Mouse (Mus musculus): ENCODE measurements around the gene Rnf187. TPM values are rescaled to one million over a fixed set of nuclear protein-coding genes. Genes with fewer than 3 reads are reported as not detected.

Rnf187 gene
- 269 and 275 TPM in 2 replicates for polyA plus RNA-seq (2014; fragmentation: Nextera tagmentation; extraction: Ambion mirVana)

DNA sequence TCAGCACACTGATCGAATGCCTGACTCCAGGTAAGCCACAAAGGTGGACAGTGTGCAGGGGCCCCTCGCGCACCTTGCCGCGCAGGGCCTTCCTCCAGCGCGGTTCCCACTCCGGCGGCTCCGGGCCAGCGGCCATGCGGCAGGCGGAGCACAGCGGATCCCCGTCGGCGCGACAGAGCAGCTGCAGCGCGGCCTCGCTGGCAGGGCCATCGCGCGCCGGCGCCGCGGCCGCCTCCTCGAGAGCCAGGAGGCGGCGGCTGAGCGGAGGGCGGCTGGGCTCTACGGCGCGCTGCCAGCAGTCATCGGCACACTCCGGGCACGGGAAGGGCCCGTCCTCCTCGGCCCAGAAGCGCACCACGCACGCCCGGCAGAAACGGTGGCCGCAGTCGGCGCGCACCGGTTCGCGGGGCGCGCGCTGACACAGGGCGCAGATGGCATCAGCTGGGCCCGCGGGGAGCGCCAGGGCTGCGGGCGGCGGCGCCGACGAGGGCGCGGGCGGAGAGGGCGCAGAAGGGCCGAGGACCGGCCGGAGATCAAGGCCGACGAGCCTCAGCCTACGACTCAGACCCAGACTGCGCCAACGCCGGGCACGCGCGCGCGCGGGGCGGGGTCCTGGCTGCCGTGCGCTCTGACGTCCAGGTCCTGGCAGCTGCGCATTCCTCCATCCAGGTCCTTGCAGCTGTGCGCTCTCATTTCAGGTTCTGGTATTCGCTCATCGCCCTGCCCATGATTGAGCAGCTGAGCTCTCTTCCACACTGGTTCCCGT is at the start of gene Rnf187:
TSS of gene Rnf187 (minus strand) at position 595 of the 766 bp plus-strand sequence.
- peak; percentile 92 for ATAC-seq (ENCODE audit: insufficient number of reproducible peaks, low FRiP score, low TSS enrichment, low read depth)
- WGBS = under 1% methylated on average over 90 of the region's 95 CpGs

DNA sequence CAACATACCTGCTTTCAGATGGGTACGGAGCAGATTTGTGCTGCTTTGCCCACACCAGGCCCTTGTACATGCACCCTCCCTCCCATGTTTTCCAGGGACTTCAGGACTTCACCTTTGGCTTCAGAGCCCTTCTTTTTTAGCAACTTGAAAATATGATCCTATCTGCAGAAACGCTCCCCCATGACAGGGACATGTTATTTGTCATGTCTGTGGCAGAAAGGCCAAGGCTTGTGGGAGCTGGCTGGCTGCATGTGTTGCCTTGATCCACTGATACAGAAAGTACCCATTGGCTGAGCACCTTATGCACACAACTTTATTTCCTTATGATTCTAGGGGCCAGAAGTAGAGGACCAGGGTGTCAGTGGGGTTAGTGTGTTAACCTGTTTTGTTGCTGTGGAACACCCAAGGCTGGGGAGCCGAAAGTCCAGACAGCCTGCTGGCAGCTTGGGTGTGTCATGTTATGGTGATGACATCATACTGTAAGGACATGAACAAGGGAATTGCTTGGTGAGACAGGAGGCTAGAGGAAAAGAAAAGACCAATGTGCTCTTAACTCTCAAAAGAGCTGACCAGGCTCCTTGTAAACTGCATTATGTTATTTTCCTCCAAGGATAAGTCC is 46.7 kb upstream of the Rnf187 start:
- Histone ChIP-seq H3K9me3 (ENCODE audit: control insufficient read depth, low read length) (no peaks in the 10 kb centered on the region), H3K4me1 (ENCODE audit: control insufficient read depth, insufficient read depth, low read length) (no peaks in the 10 kb centered on the region), H3K9ac (ENCODE audit: low read length) (no peak overlapping the region), H3K4me3 (ENCODE audit: low read depth, low read length) (no peak overlapping the region), H3K4me2 (ENCODE audit: low read depth, severe bottlenecking) (no peak overlapping the region), H3K36me3 (ENCODE audit: control insufficient read depth, insufficient read depth, low read length) (peaks cover 16% of the 10 kb centered on the region), H3K27me3 (ENCODE audit: control insufficient read depth, insufficient read depth, low read length) (no peaks in the 10 kb centered on the region), H3K27ac (replicated peaks; ENCODE audit: low read depth, low read length) (no peak overlapping the region)
- 93% methylated on average over 3 of the region's 3 CpGs for WGBS
- ATAC-seq (ENCODE audit: insufficient number of reproducible peaks, low FRiP score, low TSS enrichment, low read depth) = no peak
- no peak for DNase-seq (ENCODE audit: low spot score)

More for the DNA sequence above, at the start of gene Rnf187:
- DNase-seq (ENCODE audit: low spot score) = peak; percentile 96
- peaks cover 6% of the 10 kb centered on the region for H3K4me1 ChIP-seq (ENCODE audit: control insufficient read depth, insufficient read depth, low read length)
- H3K9ac ChIP-seq (ENCODE audit: low read length) = peak within 1 kb of the TSS; percentile 89
- peaks cover 3% of the 10 kb centered on the region; the same call in 1 of the 2 replicates for H3K36me3 ChIP-seq (ENCODE audit: control insufficient read depth, insufficient read depth, low read length)
- H3K9me3 ChIP-seq (ENCODE audit: control insufficient read depth, low read length) = no peaks in the 10 kb centered on the region
- H3K27me3 ChIP-seq (ENCODE audit: control insufficient read depth, insufficient read depth, low read length) = no peaks in the 10 kb centered on the region
- peak within 1 kb of the TSS; percentile 89 for H3K4me3 ChIP-seq (ENCODE audit: low read depth, low read length)
- H3K4me2 ChIP-seq (ENCODE audit: low read depth, severe bottlenecking) = peak within 1 kb of the TSS; percentile 92
- H3K27ac ChIP-seq (replicated peaks; ENCODE audit: low read depth, low read length) = peak within 1 kb of the TSS; percentile 72

DNA sequence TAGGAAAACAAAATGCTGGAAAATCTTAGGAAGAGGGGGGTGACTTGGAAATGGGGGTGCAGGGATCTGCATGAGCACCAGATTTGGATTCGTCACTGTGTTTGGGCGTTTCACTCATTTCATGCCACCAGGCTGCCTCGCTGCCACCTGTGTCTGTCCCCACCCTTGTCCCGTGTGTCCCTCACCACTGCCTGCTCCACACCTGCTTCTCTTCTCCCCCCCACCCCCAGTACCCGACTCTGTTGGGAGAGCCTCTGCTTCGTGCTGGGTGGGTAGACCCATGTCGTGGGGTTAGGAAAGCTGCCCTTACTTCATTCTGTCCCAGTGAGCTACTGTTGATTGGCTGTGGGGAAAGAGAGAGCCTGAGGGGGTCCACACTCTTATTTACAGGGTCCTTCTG is 45.9 kb upstream of the Rnf187 start:
- H3K4me1 ChIP-seq (ENCODE audit: control insufficient read depth, insufficient read depth, low read length) = peaks cover 7% of the 10 kb centered on the region
- no peak overlapping the region for H3K4me3 ChIP-seq (ENCODE audit: low read depth, low read length)
- ATAC-seq (ENCODE audit: insufficient number of reproducible peaks, low FRiP score, low TSS enrichment, low read depth) = no peak
- H3K4me2 ChIP-seq (ENCODE audit: low read depth, severe bottlenecking) = no peak overlapping the region
- no peaks in the 10 kb centered on the region for H3K9me3 ChIP-seq (ENCODE audit: control insufficient read depth, low read length)
- peaks cover 16% of the 10 kb centered on the region for H3K36me3 ChIP-seq (ENCODE audit: control insufficient read depth, insufficient read depth, low read length)
- H3K9ac ChIP-seq (ENCODE audit: low read length) = no peak overlapping the region
- DNase-seq (ENCODE audit: low spot score) = no peak
- no peaks in the 10 kb centered on the region for H3K27me3 ChIP-seq (ENCODE audit: control insufficient read depth, insufficient read depth, low read length)
- H3K27ac ChIP-seq (replicated peaks; ENCODE audit: low read depth, low read length) = no peak overlapping the region
- 93% methylated on average over 7 of the region's 7 CpGs for WGBS

DNA sequence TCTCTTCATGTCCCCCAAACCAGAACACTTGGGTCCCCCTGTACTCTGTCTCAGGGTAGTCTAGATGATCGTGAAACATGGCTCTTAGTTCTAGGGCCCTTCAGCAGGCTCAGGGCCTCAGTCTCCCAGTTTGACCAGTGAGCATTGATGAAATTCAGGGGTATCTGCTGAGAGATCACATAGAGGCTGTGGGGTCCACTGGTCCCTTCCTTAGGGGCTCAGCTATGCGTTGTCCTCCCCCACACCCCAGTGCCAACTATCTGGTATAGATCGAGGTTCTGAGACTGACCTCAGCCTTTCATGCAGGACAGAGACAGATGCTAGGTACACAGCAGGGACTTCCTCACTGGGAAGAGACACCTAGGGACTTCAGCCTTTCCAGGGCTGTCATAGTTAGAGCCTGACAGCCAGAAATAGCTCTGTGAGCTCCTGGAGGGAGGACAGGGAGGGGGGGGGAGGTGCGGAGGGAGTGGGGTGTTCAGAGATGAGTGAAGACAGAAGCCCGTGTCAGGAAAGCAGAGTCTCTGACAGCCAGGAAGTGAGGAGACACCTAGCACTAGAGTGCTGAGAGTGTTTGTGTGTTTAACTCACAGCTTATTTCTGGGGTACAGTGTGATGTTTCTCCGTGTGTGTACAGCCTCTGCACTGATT is 45.1 kb upstream of the Rnf187 start:
- peaks cover 15% of the 10 kb centered on the region for H3K4me1 ChIP-seq (ENCODE audit: control insufficient read depth, insufficient read depth, low read length)
- WGBS = 90% methylated on average over 6 of the region's 6 CpGs
- no peak overlapping the region for H3K27ac ChIP-seq (replicated peaks; ENCODE audit: low read depth, low read length)
- peaks cover 14% of the 10 kb centered on the region for H3K36me3 ChIP-seq (ENCODE audit: control insufficient read depth, insufficient read depth, low read length)
- ATAC-seq (ENCODE audit: insufficient number of reproducible peaks, low FRiP score, low TSS enrichment, low read depth) = no peak
- H3K9me3 ChIP-seq (ENCODE audit: control insufficient read depth, low read length) = no peaks in the 10 kb centered on the region
- no peak overlapping the region for H3K9ac ChIP-seq (ENCODE audit: low read length)
- no peaks in the 10 kb centered on the region for H3K27me3 ChIP-seq (ENCODE audit: control insufficient read depth, insufficient read depth, low read length)
- H3K4me3 ChIP-seq (ENCODE audit: low read depth, low read length) = no peak overlapping the region
- DNase-seq (ENCODE audit: low spot score) = no peak
- no peak overlapping the region for H3K4me2 ChIP-seq (ENCODE audit: low read depth, severe bottlenecking)

DNA sequence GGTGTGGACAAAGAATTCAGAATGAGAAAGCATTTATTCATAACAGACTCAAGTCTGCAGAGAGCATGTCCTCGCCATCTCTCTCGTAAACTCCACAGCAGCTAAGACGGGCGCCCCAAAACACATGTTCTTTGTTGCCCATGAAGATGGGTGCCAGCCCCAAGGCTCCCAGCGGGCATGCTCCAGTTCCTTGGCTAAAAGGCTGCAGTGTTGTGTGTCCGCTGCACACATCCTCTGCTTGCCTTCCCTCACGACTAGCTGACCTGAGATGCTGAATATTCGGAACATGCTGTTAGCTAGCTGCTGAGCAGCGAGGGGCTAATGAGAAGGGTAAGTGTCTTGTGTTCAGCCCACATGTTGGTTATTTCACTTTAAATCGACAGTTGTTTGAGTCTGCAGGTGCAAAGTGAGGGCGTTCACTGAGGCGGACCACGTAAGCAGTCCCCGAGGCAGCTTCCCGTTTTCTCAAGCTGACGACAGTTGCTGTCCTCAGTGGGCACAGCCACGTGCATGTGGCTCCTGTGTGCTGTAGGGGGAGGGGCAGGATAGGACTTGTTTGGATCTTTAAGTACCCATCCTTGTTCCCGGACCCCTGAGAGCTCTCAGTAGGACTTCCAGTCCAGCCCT is 43.9 kb upstream of the Rnf187 start:
- Histone ChIP-seq H3K9ac (ENCODE audit: low read length) (no peak overlapping the region), H3K36me3 (ENCODE audit: control insufficient read depth, insufficient read depth, low read length) (peaks cover 9% of the 10 kb centered on the region), H3K27ac (replicated peaks; ENCODE audit: low read depth, low read length) (no peak overlapping the region), H3K9me3 (ENCODE audit: control insufficient read depth, low read length) (no peaks in the 10 kb centered on the region), H3K4me1 (ENCODE audit: control insufficient read depth, insufficient read depth, low read length) (peaks cover 16% of the 10 kb centered on the region), H3K4me3 (ENCODE audit: low read depth, low read length) (no peak overlapping the region), H3K4me2 (ENCODE audit: low read depth, severe bottlenecking) (no peak overlapping the region), H3K27me3 (ENCODE audit: control insufficient read depth, insufficient read depth, low read length) (no peaks in the 10 kb centered on the region)
- DNase-seq (ENCODE audit: low spot score) = no peak
- no peak for ATAC-seq (ENCODE audit: insufficient number of reproducible peaks, low FRiP score, low TSS enrichment, low read depth)
- WGBS = 93% methylated on average over 18 of the region's 18 CpGs

DNA sequence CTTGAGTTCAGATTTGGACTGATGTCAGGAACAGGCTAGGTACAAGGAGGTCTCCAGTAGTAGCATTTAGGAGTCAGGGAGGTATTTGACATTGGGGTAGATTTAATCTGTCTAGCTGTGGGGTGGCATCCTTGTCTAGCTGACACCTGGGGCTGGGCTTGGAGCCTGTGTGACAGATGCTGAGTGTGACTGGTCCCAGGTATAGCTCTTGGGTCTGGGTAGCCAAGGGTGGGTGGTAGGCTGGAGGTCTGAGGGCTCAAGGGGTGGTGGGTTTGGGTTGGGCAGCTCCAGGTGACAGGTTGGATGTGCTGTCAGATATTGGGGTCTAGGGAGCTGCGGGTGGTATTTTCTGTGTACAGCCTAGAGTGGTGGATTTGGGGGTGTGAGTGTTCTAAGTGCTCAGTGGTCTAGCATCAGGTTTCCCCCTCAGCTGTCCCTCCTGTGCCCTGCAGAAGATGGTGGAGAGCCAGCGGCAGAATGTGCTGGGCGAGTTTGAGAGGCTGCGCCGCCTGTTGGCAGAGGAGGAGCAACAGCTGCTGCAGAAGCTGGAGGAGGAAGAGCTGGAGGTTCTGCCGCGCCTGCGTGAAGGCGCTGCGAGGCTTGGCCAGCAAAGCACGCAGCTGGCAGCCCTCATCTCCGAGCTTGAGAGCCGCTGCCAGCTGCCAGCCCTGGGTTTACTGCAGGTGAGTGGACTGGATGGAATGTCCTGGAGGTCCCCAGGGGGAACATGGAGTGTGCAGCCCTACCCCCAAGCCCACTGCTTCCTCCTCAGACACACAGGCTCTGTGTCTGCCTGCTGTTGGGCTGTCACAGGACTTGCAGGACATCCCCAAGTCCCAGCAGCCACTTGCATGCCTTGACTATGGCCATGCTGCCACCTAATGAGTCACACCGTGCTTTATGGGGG is 43.1 kb upstream of the Rnf187 start:
- H3K36me3 ChIP-seq (ENCODE audit: control insufficient read depth, insufficient read depth, low read length) = peaks cover 8% of the 10 kb centered on the region
- WGBS = 67% methylated on average over 14 of the region's 14 CpGs

DNA sequence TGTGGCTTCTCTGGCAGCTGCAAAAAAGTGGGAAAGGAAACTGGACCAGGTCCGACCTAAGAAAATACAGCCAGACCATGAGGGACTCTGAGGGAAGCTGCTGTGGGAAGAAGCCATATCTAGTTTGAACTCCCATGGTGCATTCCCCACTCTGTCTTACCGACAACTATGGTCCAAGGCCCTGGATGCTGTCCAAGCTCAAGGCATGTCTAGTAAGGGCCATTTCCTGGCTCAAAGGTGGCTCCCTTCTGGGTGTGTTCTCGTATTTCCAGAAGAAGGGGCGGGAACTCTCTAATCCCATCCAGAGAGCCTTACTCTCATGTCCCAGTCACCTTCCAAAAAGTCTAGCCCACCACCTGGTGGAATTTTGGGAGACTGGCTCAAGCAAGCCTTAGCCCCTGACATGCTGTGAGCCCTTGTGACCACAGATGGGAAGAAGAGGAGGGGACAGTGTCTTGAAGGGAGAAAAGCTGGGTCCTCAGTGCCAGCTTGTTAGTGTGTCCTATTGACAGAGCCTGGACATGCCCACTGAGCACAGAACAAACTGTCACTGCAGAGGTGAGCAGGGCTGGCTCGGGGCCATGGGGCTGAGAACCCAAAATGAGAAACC is 41.8 kb upstream of the Rnf187 start:
- WGBS = 66% methylated on average over 5 of the region's 5 CpGs
- H3K27me3 ChIP-seq (ENCODE audit: control insufficient read depth, insufficient read depth, low read length) = no peaks in the 10 kb centered on the region
- peaks cover 16% of the 10 kb centered on the region for H3K4me1 ChIP-seq (ENCODE audit: control insufficient read depth, insufficient read depth, low read length)
- no peaks in the 10 kb centered on the region for H3K9me3 ChIP-seq (ENCODE audit: control insufficient read depth, low read length)
- no peak overlapping the region for H3K27ac ChIP-seq (replicated peaks; ENCODE audit: low read depth, low read length)
- DNase-seq (ENCODE audit: low spot score) (no peak), ATAC-seq (ENCODE audit: insufficient number of reproducible peaks, low FRiP score, low TSS enrichment, low read depth) (no peak)
- no peak overlapping the region for H3K9ac ChIP-seq (ENCODE audit: low read length)
- no peak overlapping the region for H3K4me2 ChIP-seq (ENCODE audit: low read depth, severe bottlenecking)
- H3K36me3 ChIP-seq (ENCODE audit: control insufficient read depth, insufficient read depth, low read length) = peaks cover 6% of the 10 kb centered on the region
- H3K4me3 ChIP-seq (ENCODE audit: low read depth, low read length) = no peak overlapping the region

More for the DNA sequence above, 43.1 kb upstream of the Rnf187 start:
- Histone ChIP-seq H3K9me3 (ENCODE audit: control insufficient read depth, low read length) (no peaks in the 10 kb centered on the region), H3K27ac (replicated peaks; ENCODE audit: low read depth, low read length) (no peak overlapping the region), H3K4me2 (ENCODE audit: low read depth, severe bottlenecking) (no peak overlapping the region), H3K4me3 (ENCODE audit: low read depth, low read length) (no peak overlapping the region), H3K9ac (ENCODE audit: low read length) (no peak overlapping the region), H3K27me3 (ENCODE audit: control insufficient read depth, insufficient read depth, low read length) (no peaks in the 10 kb centered on the region), H3K4me1 (ENCODE audit: control insufficient read depth, insufficient read depth, low read length) (peaks cover 16% of the 10 kb centered on the region)
- DNase-seq (ENCODE audit: low spot score) (no peak), ATAC-seq (ENCODE audit: insufficient number of reproducible peaks, low FRiP score, low TSS enrichment, low read depth) (no peak)
